Mouse (Mus musculus): ENCODE data around the gene Sec22c.

GRCm38 (mm10) chr9:121630627-121631026, 74.7 kb downstream of the Sec22c start:
- TF ChIP-seq POLR2A (IDR thresholded peaks at IDR 0.05; ENCODE audit: extremely low read depth, insufficient read depth, low read length) = no peak
- TF ChIP-seq CTCF (IDR thresholded peaks at IDR 0.05; ENCODE audit: extremely low read depth, insufficient read depth, low read length) = no peak
